Mouse (Mus musculus) frontal cortex, adult 2 months (tissue): ENCODE results near the gene Vmn1r80. TPM values are rescaled to one million over a fixed set of nuclear protein-coding genes. Genes with fewer than 3 reads are reported as not detected.
"Not testable (repeated sequence)": the region's sequence is repeated elsewhere in the genome, so short reads cannot be mapped to it uniquely, and the experiment has no call there.

ENCODE experiments used
- DNase-seq, 2 experiments: peaks; one replicate each; pipeline ENCODE4 v3.0.0; 2022; ENCODE audit warnings: low spot score in 1 of 2; ENCODE audit errors: extremely low spot score in 1 of 2
- polyA plus RNA-seq: library from polyadenylated mRNA; depleted of rRNA; stranded (reverse); fragments of >200 nt; gene quantifications from 2 replicates; pipeline ENCODE4 v1.2.3, GENCODE M21; 2012; rRNA removed

Vmn1r80 gene
- polyA plus RNA-seq: not detected in 2 replicates

- no peak for DNase-seq
These were observed at the start of gene Vmn1r80 for GRCm38 (mm10) chr7:12188986-12189385. Vmn1r80 (plus strand) TSS chr7:12189286.

GRCm38 (mm10) chr7:12149957-12150356 lies 39.1 kb upstream of the Vmn1r80 start, which contains the start of gene Vmn1r78:
Vmn1r78 (plus strand) TSS chr7:12150257.
- DNase-seq: no peak

- DNase-seq: not testable (repeated sequence)
These were observed 32.6 kb upstream of the Vmn1r80 start for GRCm38 (mm10) chr7:12156463-12156862.

- DNase-seq: not testable (repeated sequence)
These were observed 18.1 kb upstream of the Vmn1r80 start, which contains the start of gene Vmn1r79 for GRCm38 (mm10) chr7:12170979-12171378. Vmn1r79 (plus strand) TSS chr7:12171279.

GRCm38 (mm10) chr7:12172926-12173325 lies 16.2 kb upstream of the Vmn1r80 start:
- not testable (repeated sequence) for DNase-seq

- no peak for DNase-seq
These were observed 15.1 kb downstream of the Vmn1r80 start for GRCm38 (mm10) chr7:12204141-12204540.

Other genes starting within 250 kb of the Vmn1r80 start
- not detected in 2 replicates for gene Vmn1r77, start 152.5 kb upstream of the Vmn1r80 start, polyA plus RNA-seq
- not detected in 2 replicates for gene Vmn1r78, start 39.0 kb upstream of the Vmn1r80 start, polyA plus RNA-seq
- gene Vmn1r79, start 18.0 kb upstream of the Vmn1r80 start, polyA plus RNA-seq: not detected in 2 replicates
- gene Vmn1r81, start 79.0 kb downstream of the Vmn1r80 start, polyA plus RNA-seq: not detected in 2 replicates
- not detected in 2 replicates for gene Vmn1r82, start 111.1 kb downstream of the Vmn1r80 start, polyA plus RNA-seq
- not detected in 2 replicates for gene Vmn1r83, start 140.2 kb downstream of the Vmn1r80 start, polyA plus RNA-seq
- not detected in 2 replicates for gene Vmn1r84, start 180.0 kb downstream of the Vmn1r80 start, polyA plus RNA-seq
- 2.8 and 3.7 TPM in 2 replicates for gene Zfp551, start 233.5 kb downstream of the Vmn1r80 start, polyA plus RNA-seq